27 mouse cellular contexts compared by ENCODE assay signal in the genomic region with DNA sequence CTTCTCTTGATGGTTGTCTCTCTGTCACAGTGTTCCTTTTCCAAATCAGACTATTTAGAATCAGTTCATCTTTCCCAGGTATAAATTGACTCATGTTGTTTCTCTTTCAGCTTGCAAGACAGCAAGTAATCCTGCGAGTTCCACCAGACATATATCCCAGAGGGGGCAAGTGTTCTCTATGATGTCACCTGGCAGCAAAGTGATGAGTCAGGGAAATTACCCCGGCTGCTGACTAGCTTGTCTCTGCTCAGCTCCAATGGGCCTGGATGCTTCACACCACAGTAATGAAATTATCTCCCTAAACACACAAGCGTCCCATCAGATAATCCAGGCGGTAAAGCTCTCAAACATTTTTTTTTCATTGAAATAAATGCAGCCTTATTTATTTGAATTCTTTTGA. TPM values are rescaled to one million over a fixed set of nuclear protein-coding genes. Genes with fewer than 3 reads are reported as not detected.
A peak's percentile ranks its signal among the peaks of the same experiment; 100 is the strongest.
DNase-seq lines count a peak whose midpoint lies in the region; ATAC-seq lines count a peak whose summit lies in the region.
"Had no signal": no experiment of that assay in that cellular context is flagged by ENCODE, and none has a peak within 500 bp of the region (broad histone marks: within the 10 kb centered on the region; RNA-seq: fewer than 3 reads in every experiment).

No protein-coding gene starts in this region.

- H3K27ac ChIP-seq in liver, embryonic 11.5 days (ENCODE audit: low read depth, low read length), result no peak overlapping the region
- H3K27ac ChIP-seq: embryonic facial prominence, embryonic 12.5 days; embryonic facial prominence, embryonic 15.5 days; gastrocnemius, adult 2 months; heart, adult 2 months; heart, embryonic 10.5 days; heart, embryonic 13.5 days; hindbrain, embryonic 14.5 days; hindbrain, postnatal 0 days had no signal

- peaks cover 18% of the 10 kb centered on the region for H3K4me1 ChIP-seq in liver, embryonic 11.5 days (replicated peaks; ENCODE audit: control insufficient read depth, insufficient read depth, low read length)

- no peak overlapping the region for H3K9ac ChIP-seq in liver, embryonic 11.5 days (ENCODE audit: low read depth, low read length)
- H3K9ac ChIP-seq: embryonic facial prominence, embryonic 12.5 days; embryonic facial prominence, embryonic 15.5 days; forebrain, postnatal 0 days; heart, embryonic 13.5 days; hindbrain, embryonic 14.5 days had no signal

- no peak overlapping the region for H3K4me2 ChIP-seq in liver, embryonic 11.5 days
- H3K4me2 ChIP-seq: embryonic facial prominence, embryonic 12.5 days; embryonic facial prominence, embryonic 15.5 days; heart, embryonic 13.5 days; hindbrain, embryonic 14.5 days had no signal

- no peaks in the 10 kb centered on the region for H3K27me3 ChIP-seq in liver, embryonic 11.5 days (replicated peaks; ENCODE audit: control insufficient read depth, insufficient read depth, low read length)
- H3K27me3 ChIP-seq: embryonic facial prominence, embryonic 12.5 days; embryonic facial prominence, embryonic 15.5 days; heart, embryonic 13.5 days; Patski had no signal

- H3K4me3 ChIP-seq in liver, embryonic 11.5 days (ENCODE audit: low read depth, low read length), result no peak overlapping the region
- H3K4me3 ChIP-seq: embryonic facial prominence, embryonic 12.5 days; embryonic facial prominence, embryonic 15.5 days; gastrocnemius, adult 2 months; heart, adult 2 months; heart, embryonic 10.5 days; heart, embryonic 13.5 days had no signal

- no peak for ATAC-seq in liver, embryonic 11.5 days (replicated peaks; ENCODE audit: low FRiP score)
- ATAC-seq: forebrain, embryonic 14.5 days; forebrain, postnatal 0 days; hindbrain, postnatal 0 days; Patski had no signal

- H3K9me3 ChIP-seq in liver, embryonic 11.5 days (ENCODE audit: control insufficient read depth, low read length), result no peaks in the 10 kb centered on the region
- H3K9me3 ChIP-seq: embryonic facial prominence, embryonic 12.5 days; embryonic facial prominence, embryonic 15.5 days; heart, embryonic 13.5 days had no signal

- H3K36me3 ChIP-seq in liver, embryonic 11.5 days (ENCODE audit: control insufficient read depth, insufficient read depth, low read length), result no peaks in the 10 kb centered on the region
- H3K36me3 ChIP-seq: embryonic facial prominence, embryonic 12.5 days; embryonic facial prominence, embryonic 15.5 days; heart, embryonic 10.5 days; heart, embryonic 13.5 days had no signal

- WGBS in liver, embryonic 11.5 days, result 65% methylated on average over 4 of the region's 4 CpGs

- peak; percentile 68 for DNase-seq in heart, adult 11 months
- no peak for DNase-seq in heart, adult 18-20 months
- DNase-seq in 3T3-L1 (ENCODE audit: low read depth, low spot score) (peak; percentile 31), MN1 (ENCODE audit: low spot score) (peak; percentile 51)
- DNase-seq in liver, embryonic 11.5 days (ENCODE audit: low spot score), result no peak
- no peak for DNase-seq in thymus, postnatal 36 days
- DNase-seq: adrenal gland, postnatal 10 days; adrenal gland, postnatal 36 days; B cell, adult 2 months; cerebellum, adult 11 months; cerebellum, adult 2 months; cerebellum, adult 9-11 months; cerebellum, postnatal 25 days; forebrain, postnatal 0 days; gastrocnemius, adult 2 months; gastrocnemius, postnatal 14 days; heart, adult 2 months; heart, postnatal 14 days; heart, postnatal 4 days had no signal

RNA-seq across cellular contexts. Expression of a gene that starts 2.7 kb away (rescaled TPM):
- total RNA-seq in heart, adult 18-20 months (2021), result 10 to 100 TPM; 32.7 to 33.7 TPM
- polyA plus RNA-seq in liver, embryonic 11.5 days (2014; fragmentation: Nextera tagmentation; extraction: Ambion mirVana), result 8.4 and 8.7 TPM in 2 replicates

Comparison
In these comparisons a context has a peak if more than half of its experiments do, and no peak if none do; other contexts are left out.
1. DNase-seq: peak in heart, adult 11 months (single experiment), 3T3-L1 (single experiment) and MN1 (single experiment); none in heart, adult 18-20 months (0 of 2), liver, embryonic 11.5 days (single experiment) and thymus, postnatal 36 days (0 of 2).